Mouse (Mus musculus) olfactory bulb, adult 2 months (tissue): ENCODE data around the gene Plekhb1. TPM values are rescaled to one million over a fixed set of nuclear protein-coding genes. Genes with fewer than 3 reads are reported as not detected.

Experiments
- H3K27ac ChIP-seq: fragments of 200-500 bp; 2 replicates; pipeline ENCODE4 v1.5.1; 2012; ENCODE audit warnings: low read depth, low read length; ENCODE audit not compliant: insufficient read depth
- H3K4me1 ChIP-seq: fragments of 200-500 bp; 2 replicates; pipeline ENCODE4 v1.6.1; 2012; ENCODE audit warnings: low read length; ENCODE audit not compliant: control insufficient read depth, insufficient read depth
- H3K4me3 ChIP-seq: fragments of 200-500 bp; 2 replicates; pipeline ENCODE4 v1.5.1; 2012; ENCODE audit warnings: mild to moderate bottlenecking, low read depth, low read length, moderate library complexity; ENCODE audit not compliant: insufficient read depth
- CTCF ChIP-seq: fragments of 200-500 bp; IDR thresholded peaks from 2 replicates; pipeline ENCODE4 v1.5.1; 2012; ENCODE audit warnings: low read depth, mild to moderate bottlenecking, low read length, moderate library complexity; ENCODE audit not compliant: insufficient read depth
- POLR2A ChIP-seq: fragments of 200-500 bp; IDR thresholded peaks from 2 replicates; pipeline ENCODE4 v1.6.1; 2012; ENCODE audit warnings: mild to moderate bottlenecking, low read depth, low read length, moderate library complexity; ENCODE audit not compliant: insufficient read depth
- WGBS: fragments of 180-500 bp; shearing (Covaris S2); methylation state at CpG from one replicate; pipeline ENCODE4 v1.1.7; 2018; 5-methylcytosine and 5-hydroxymethylcytosine counted together
- polyA plus RNA-seq: library from polyadenylated mRNA; stranded (reverse); fragments of >200 nt; gene quantifications from 2 replicates; pipeline ENCODE4 v1.2.4, GENCODE M21; 2012; ENCODE audit warnings: low replicate concordance; ENCODE audit not compliant: missing spikeins, insufficient read depth, insufficient read length

Plekhb1 gene
- polyA plus RNA-seq, 1 experiment: not detected

DNA sequence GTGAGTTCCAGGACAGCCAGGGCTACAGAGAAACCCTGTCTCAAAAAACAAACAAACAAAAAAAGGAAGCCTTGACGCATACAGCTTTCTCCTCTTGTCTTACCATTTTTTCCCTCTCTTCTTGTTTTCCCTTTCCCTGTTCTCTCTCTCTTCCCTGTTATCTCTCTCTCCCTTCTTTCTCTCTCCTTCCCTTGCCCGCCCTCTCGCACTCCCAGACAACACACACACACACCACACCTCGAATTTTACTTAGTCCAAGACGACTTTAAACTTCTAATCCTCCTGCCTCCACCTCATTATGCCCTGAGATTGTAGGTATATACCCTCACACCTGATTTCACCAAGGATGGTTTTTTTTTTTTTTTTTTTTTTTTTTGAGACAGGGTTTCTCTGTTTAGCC, 21.9 kb upstream of the Plekhb1 start:
- 75% methylated on average over 5 of the region's 5 CpGs for WGBS
- TF ChIP-seq POLR2A (no peak), CTCF (no peak)
- Histone ChIP-seq H3K27ac (no peak overlapping the region), H3K4me3 (no peak overlapping the region), H3K4me1 (no peaks in the 10 kb centered on the region)

DNA sequence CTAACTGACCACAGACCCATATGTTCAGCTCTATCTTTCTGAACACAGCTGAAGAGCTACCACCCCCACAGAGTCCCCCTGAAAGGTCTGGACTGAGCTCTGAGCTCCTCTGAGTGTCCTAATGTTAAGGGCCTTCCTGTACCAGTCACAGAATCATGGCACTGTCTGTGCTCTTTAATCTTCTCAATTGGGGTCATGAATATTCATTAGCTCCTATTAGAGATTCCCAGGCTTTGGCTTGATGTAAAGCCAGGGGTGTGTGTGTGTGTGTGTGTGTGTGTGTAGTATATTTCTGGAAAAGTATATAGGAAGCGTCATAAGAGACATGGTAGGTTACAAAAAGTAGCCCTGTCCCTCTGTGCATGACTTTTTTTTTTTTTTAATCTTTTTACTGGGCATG, 21.0 kb upstream of the Plekhb1 start:
- no peak overlapping the region for H3K27ac ChIP-seq
- H3K4me1 ChIP-seq: no peaks in the 10 kb centered on the region
- WGBS: 88% methylated on average over 1 of the region's 1 CpGs
- no peak overlapping the region for H3K4me3 ChIP-seq
- TF ChIP-seq POLR2A (no peak), CTCF (no peak)

DNA sequence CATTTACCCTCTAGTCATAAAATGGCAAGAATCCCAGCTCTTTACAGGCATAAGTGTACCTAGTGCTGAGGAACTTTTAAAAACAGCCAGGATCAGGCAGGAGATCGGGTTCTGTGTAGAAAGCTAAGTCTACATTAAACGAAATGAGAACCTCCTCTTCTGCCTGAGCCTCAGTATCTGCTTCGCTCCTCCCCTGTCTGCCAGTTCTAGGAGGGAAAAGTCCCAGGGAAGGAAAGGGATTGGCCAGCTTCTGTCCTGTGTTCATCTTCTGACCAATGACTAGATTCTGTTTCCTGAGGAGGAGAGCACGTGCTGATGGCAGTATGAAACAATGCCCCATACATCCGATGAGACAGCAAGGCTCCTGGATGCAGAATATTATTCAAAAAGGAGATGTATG, 18.9 kb upstream of the Plekhb1 start:
- WGBS: 59% methylated on average over 5 of the region's 5 CpGs
- H3K27ac ChIP-seq: no peak overlapping the region
- TF ChIP-seq POLR2A (no peak), CTCF (no peak)
- H3K4me1 ChIP-seq: no peaks in the 10 kb centered on the region
- H3K4me3 ChIP-seq: no peak overlapping the region

DNA sequence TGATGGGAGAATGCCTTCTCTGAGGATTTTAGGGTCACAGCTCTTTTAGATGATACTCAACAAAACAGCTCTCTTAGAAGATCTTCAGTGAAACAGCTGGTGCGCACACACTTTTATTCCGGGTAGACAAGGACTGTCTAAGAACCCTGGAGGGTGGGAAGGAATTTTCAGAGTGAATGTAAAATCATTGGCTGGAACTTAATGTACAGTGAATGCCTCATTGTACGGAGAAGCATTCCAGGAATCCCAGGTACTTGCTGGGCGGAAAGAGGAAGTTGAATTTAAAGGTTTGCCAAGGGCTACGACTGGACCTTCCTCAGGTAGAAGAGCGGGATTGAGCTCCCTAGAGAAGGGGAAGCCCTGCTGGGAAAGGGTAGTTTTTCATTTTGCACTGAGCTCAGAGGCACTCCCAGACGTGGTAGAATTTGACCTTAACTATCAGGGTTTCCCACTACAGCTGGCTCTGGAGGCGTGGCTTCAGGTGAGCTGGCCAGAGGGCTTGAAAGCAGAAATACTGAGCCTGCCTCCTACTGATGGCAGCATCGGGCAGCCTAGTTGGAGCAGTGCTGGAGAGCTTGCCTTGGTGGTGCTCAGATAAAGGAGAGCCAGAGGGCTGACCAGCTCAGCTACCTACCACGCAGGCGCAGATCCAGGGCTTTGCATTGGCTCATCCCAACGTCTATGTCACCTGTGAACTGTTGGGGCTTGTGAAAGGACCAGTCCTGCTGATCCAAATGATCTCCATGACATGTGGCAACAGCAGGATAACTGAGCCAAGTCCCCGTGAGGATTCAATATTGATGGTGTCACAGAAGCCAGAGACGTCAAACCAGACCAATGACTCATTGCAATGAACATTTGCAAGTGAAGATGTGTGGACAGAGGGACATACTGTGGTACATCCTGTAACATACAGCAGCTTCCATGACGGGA, 17.0 kb upstream of the Plekhb1 start:
- 73% methylated on average over 15 of the region's 15 CpGs for WGBS
- TF ChIP-seq POLR2A: no peak
- no peak for TF ChIP-seq CTCF
- Histone ChIP-seq H3K4me3 (no peak overlapping the region), H3K4me1 (no peaks in the 10 kb centered on the region), H3K27ac (no peak overlapping the region)

DNA sequence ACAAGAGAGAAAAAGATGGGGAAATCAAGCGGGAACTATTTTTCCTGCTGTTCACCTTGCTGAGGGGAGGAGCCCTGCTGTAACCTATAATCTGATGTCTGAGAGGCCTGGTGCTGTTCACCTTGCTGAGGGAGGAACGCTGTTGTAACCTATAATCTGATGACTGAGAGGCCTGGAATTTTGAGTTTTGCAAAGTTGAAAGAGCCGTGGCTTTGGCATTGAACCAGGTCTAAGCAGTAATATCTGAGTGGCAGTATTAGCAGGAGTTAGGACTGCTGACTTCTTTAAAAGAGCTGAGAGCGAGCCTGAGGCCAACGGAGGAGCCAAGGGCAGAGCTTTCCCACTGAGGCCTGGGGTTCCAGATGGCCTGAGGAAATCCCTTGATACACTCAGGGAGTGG, 15.8 kb upstream of the Plekhb1 start:
- TF ChIP-seq POLR2A: no peak
- no peak for TF ChIP-seq CTCF
- H3K4me3 ChIP-seq: no peak overlapping the region
- 91% methylated on average over 5 of the region's 5 CpGs for WGBS
- H3K4me1 ChIP-seq: peaks cover 4% of the 10 kb centered on the region; the same call in 1 of the 2 replicates
- no peak overlapping the region for H3K27ac ChIP-seq

DNA sequence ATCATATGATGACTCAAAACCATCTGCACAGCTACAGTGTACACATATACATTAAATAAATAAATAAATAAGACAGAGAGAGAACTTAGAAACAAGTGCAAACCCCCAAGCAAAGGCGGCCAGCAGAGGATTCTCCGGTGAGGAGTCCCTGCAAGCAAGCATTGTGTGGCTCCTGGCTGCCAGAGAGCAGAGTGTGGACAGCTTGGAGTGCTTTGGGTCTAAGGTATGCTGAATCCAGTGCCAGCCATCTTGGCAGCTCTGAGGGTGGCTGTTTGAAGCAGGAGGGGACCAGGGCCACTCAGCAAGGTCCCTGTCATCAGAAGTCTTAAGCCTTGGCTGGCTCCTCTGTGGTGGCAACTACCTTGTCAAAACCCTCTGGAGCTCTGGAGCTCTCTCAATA, 12.7 kb upstream of the Plekhb1 start:
- Histone ChIP-seq H3K27ac (no peak overlapping the region), H3K4me3 (no peak overlapping the region), H3K4me1 (peaks cover 4% of the 10 kb centered on the region; the same call in 1 of the 2 replicates)
- TF ChIP-seq CTCF (no peak), POLR2A (no peak)
- WGBS: 88% methylated on average over 2 of the region's 2 CpGs

DNA sequence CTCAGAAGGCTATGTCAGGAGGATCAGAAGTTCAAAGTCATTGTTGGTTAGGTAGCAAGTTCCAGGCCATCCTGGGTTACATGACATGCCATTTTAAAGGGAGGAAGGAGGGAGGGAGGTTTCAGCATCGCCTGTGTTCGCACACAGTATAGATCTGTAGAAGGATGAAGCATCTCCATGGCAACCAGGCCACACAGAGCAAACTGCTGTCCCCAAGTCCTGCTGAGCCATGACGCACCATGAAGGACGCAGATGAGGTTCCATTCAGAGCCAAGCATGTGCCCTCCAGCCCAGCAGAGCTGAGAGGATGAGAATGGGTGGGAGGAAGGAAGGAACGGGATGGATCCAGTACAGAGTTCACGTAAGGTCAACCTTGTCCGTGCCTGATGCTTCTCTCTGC, 11.2 kb upstream of the Plekhb1 start:
- Histone ChIP-seq H3K27ac (no peak overlapping the region), H3K4me3 (no peak overlapping the region), H3K4me1 (peaks cover 4% of the 10 kb centered on the region; the same call in 1 of the 2 replicates)
- 70% methylated on average over 7 of the region's 7 CpGs for WGBS
- TF ChIP-seq POLR2A (no peak), CTCF (no peak)

DNA sequence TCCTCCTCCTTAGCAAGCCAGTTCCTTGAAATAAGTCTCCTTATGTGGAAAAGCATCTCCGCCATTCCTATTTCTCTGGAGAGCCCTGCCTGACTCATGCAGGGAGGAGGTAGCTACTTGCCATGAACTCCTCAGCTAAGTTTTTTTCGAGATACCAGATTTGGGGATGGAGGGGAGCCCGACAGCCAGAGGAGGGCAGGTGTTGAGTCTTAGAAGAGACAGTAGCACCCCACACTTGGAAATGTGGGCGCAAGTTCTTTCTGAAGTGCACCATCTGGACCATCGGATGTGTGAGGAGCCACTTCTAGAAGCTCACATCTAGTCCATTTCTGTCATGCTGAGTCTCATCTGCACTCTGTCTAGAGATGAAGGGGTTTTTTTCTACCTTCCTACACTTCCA, 8.4 kb upstream of the Plekhb1 start:
- no peak for TF ChIP-seq POLR2A
- no peak for TF ChIP-seq CTCF
- H3K4me1 ChIP-seq: peaks cover 4% of the 10 kb centered on the region; the same call in 1 of the 2 replicates
- no peak overlapping the region for H3K27ac ChIP-seq
- H3K4me3 ChIP-seq: no peak overlapping the region
- 77% methylated on average over 5 of the region's 5 CpGs for WGBS

DNA sequence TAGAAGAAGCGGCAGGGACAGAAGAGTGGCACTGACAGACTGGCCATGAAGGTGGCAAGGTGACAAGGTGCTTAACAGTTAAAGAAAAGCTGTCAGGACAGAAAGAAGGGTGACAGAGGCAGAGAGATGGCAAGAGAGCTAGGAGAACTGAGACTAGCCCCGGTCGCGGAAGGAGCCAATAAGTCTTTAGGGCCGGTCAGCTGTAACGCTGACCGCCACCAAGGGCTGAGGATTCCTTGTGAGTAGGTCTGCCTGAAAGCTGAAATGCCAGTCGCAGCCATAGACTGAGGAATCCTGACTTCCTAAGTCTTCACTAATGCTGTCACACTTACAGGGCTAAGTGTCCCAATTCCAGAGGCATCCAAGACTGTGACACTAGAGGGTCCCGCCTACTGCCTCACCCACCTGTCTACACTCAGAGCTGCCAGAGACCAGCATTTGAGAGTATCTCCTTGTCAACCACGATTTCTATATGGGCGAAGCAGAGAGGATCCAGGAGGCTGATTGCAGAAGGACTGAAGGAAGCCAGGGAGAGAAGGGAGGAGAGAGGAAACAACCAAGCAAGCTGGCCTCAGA, 1.6 kb upstream of the Plekhb1 start:
- WGBS: 70% methylated on average over 11 of the region's 11 CpGs
- TF ChIP-seq CTCF (no peak), POLR2A (no peak)
- no peak overlapping the region for H3K4me3 ChIP-seq

More for the DNA sequence above, 1.6 kb upstream of the Plekhb1 start:
- no peak overlapping the region for H3K27ac ChIP-seq
- H3K4me1 ChIP-seq: no peaks in the 10 kb centered on the region
